ENCODE assay signal across 8 mouse cellular contexts in the genomic region with DNA sequence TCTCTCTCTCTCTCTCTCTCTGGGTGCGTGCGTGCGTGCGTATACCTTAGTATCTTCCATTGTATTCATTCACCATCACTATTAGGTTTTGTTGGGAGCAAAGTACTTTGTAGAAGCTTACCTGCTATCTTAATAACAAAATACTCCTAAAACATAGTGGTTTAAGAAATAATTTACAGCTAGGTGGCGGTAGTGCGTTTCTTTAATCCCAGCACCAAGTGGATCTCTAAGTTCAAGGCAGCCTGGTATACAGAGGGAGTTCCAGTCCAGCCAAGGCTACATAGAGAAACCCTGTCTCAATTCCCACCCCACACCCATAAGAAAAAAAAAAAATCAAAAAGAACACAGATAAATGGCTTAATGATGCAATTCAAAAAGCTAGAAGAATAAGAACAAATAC. TPM values are rescaled to one million over a fixed set of nuclear protein-coding genes. Genes with fewer than 3 reads are reported as not detected.
A peak's percentile ranks its signal among the peaks of the same experiment; 100 is the strongest.
DNase-seq lines count a peak whose midpoint lies in the region; ATAC-seq lines count a peak whose summit lies in the region.

No protein-coding gene starts in this region.

- no peak overlapping the region for H3K9ac ChIP-seq in forebrain, embryonic 15.5 days (replicated peaks)

- no peaks in the 10 kb centered on the region; the same call in 1 of the 2 replicates for H3K36me3 ChIP-seq in forebrain, embryonic 15.5 days

- DNase-seq in adrenal gland, adult 2 months: peak; percentile 34
- no peak for DNase-seq in adrenal gland, postnatal 4 days (ENCODE audit: low spot score in 2 of 2)
- peak; percentile 19 for DNase-seq in layer of hippocampus, adult 11-12 months (ENCODE audit: low spot score)
- no peak for DNase-seq in layer of hippocampus, postnatal 36 days
- peak; percentile 79 for DNase-seq in NIH3T3 (ENCODE audit: low read depth)
- peak; percentile 19 for DNase-seq in heart, postnatal 4 days
- DNase-seq in thymus, postnatal 0 days (ENCODE audit: low spot score): peak; percentile 77

- H3K27ac ChIP-seq in forebrain, embryonic 15.5 days (replicated peaks): no peak overlapping the region

- H3K4me1 ChIP-seq in forebrain, embryonic 15.5 days: no peaks in the 10 kb centered on the region

- no peak overlapping the region for H3K4me3 ChIP-seq in forebrain, embryonic 15.5 days

- ATAC-seq in forebrain, embryonic 15.5 days (replicated peaks): no peak

- H3K27me3 ChIP-seq in forebrain, embryonic 15.5 days: no peaks in the 10 kb centered on the region

- H3K9me3 ChIP-seq in forebrain, embryonic 15.5 days: no peaks in the 10 kb centered on the region

- 88% methylated on average over 6 of the region's 6 CpGs for WGBS in forebrain, embryonic 15.5 days

- no peak overlapping the region for H3K4me2 ChIP-seq in forebrain, embryonic 15.5 days (replicated peaks)

RNA-seq across cellular contexts. Expression of a gene that starts 13.9 kb away (rescaled TPM):
- total RNA-seq in adrenal gland, adult 2 months (2021): 10 to 100 TPM; 14.2 to 25.1 TPM
- 24.5 and 24.8 TPM in 2 replicates for polyA plus RNA-seq in adrenal gland, adult 2 months (2012; rRNA removed)
- 10 to 100 TPM; 26.3 TPM for total RNA-seq in adrenal gland, postnatal 4 days (2021)
- 10 to 100 TPM; 26.9 to 33.4 TPM for total RNA-seq in layer of hippocampus, postnatal 36 days (2021)
- total RNA-seq in heart, postnatal 4 days (2021): 10 to 100 TPM; 14.4 to 14.6 TPM
- polyA plus RNA-seq in thymus, postnatal 0 days (2015; fragmentation: Nextera tagmentation; extraction: Ambion mirVana): 7.0 and 8.4 TPM in 2 replicates
- polyA plus RNA-seq in forebrain, embryonic 15.5 days (2015; fragmentation: Nextera tagmentation; extraction: Ambion mirVana): 30.0 and 33.6 TPM in 2 replicates

RNA-seq across cellular contexts. Expression of a gene that starts 42.6 kb away (rescaled TPM):
- total RNA-seq in adrenal gland, adult 2 months (2021): 1 to 10 TPM; 5.6 to 5.8 TPM
- 4.2 and 4.3 TPM in 2 replicates for polyA plus RNA-seq in adrenal gland, adult 2 months (2012; rRNA removed)
- 10 to 100 TPM in 1 of 2 experiments, 1 to 10 TPM in 1; 7.4 to 10.1 TPM for total RNA-seq in adrenal gland, postnatal 4 days (2021)
- total RNA-seq in layer of hippocampus, postnatal 36 days (2021): 10 to 100 TPM; 25.8 to 26.1 TPM
- total RNA-seq in heart, postnatal 4 days (2021): 1 to 10 TPM; 5.9 to 6.5 TPM
- polyA plus RNA-seq in thymus, postnatal 0 days (2015; fragmentation: Nextera tagmentation; extraction: Ambion mirVana): 6.3 and 6.6 TPM in 2 replicates
- polyA plus RNA-seq in forebrain, embryonic 15.5 days (2015; fragmentation: Nextera tagmentation; extraction: Ambion mirVana): 54.9 and 55.6 TPM in 2 replicates

Comparison
In these comparisons a context has a peak if more than half of its experiments do, and no peak if none do; other contexts are left out.
1. DNase-seq: peak in adrenal gland, adult 2 months (single experiment), layer of hippocampus, adult 11-12 months (single experiment), NIH3T3 (single experiment), heart, postnatal 4 days (single experiment) and thymus, postnatal 0 days (single experiment); none in adrenal gland, postnatal 4 days (0 of 2) and layer of hippocampus, postnatal 36 days (0 of 2).